Mouse (Mus musculus) liver, embryonic 14.5 days (tissue): ENCODE data around the gene Gm21985. TPM values are rescaled to one million over a fixed set of nuclear protein-coding genes. Genes with fewer than 3 reads are reported as not detected.
"Not testable (repeated sequence)": the region's sequence is repeated elsewhere in the genome, so short reads cannot be mapped to it uniquely, and the experiment has no call there.

Source experiments
- ATAC-seq: fragments of 200-750 bp; cut with Nextera tagmentation; 2 replicates; pipeline ENCODE4 v1.8.0; 2017; ENCODE audit warnings: moderate number of reproducible peaks, mild to moderate bottlenecking, moderate library complexity; ENCODE audit not compliant: insufficient read depth
- DNase-seq, 3 experiments: peaks; one replicate each; pipeline ENCODE4 v3.0.0-alpha.2; 2012 to 2013; ENCODE audit warnings: low read depth in 3 of 3, low spot score in 3 of 3
- H3K27ac ChIP-seq: fragments of 300-500 bp; sonication (generic); 2 replicates; pipeline ENCODE4 v1.5.1; 2014; ENCODE audit warnings: moderate library complexity, mild to moderate bottlenecking, control low read depth, inconsistent platforms
- H3K27me3 ChIP-seq: fragments of 300-500 bp; sonication (generic); 2 replicates; pipeline ENCODE4 v1.6.1; 2014; ENCODE audit warnings: mild to moderate bottlenecking, low read length, moderate library complexity; ENCODE audit not compliant: control insufficient read depth, insufficient read depth
- H3K36me3 ChIP-seq: fragments of 300-500 bp; sonication (generic); replicated peaks from 2 replicates; pipeline ENCODE4 v1.6.1; 2014; ENCODE audit warnings: low read depth; ENCODE audit not compliant: control insufficient read depth, insufficient read depth
- H3K4me1 ChIP-seq, 2 experiments: fragments of 200-500 bp in 1 of 2; fragments of 300-500 bp in 1 of 2; sonication (generic) in 1 of 2; replicated peaks; 2 replicates each; pipeline ENCODE4 v1.6.1; 2012 to 2014; ENCODE audit warnings: antibody characterized with exemption in 1 of 2, inconsistent platforms in 1 of 2, low read length in 1 of 2; ENCODE audit not compliant: control insufficient read depth in 2 of 2, insufficient read depth in 2 of 2
- H3K4me2 ChIP-seq: fragments of 300-500 bp; sonication (generic); 2 replicates; pipeline ENCODE4 v1.6.1; 2014; ENCODE audit warnings: low read depth, mild to moderate bottlenecking, control low read depth, moderate library complexity
- H3K4me3 ChIP-seq, 2 experiments: fragments of 200-500 bp in 1 of 2; fragments of 300-500 bp in 1 of 2; sonication (generic) in 1 of 2; 2 replicates each; pipeline ENCODE4 v1.5.1; 2012 to 2014; ENCODE audit warnings: low read depth in 2 of 2, low read length in 2 of 2, mild to moderate bottlenecking in 2 of 2, control low read depth in 1 of 2, inconsistent platforms in 1 of 2, moderate library complexity in 1 of 2; ENCODE audit not compliant: insufficient read depth in 1 of 2
- H3K9ac ChIP-seq: fragments of 300-500 bp; sonication (generic); replicated peaks from 2 replicates; pipeline ENCODE4 v1.6.1; 2014; ENCODE audit warnings: mild to moderate bottlenecking, control low read depth, moderate library complexity
- H3K9me3 ChIP-seq: fragments of 300-500 bp; sonication (generic); 2 replicates; pipeline ENCODE4 v1.6.1; 2016; ENCODE audit warnings: low read length, mixed read lengths; ENCODE audit not compliant: control insufficient read depth
- CTCF ChIP-seq: IDR thresholded peaks from 2 replicates; pipeline ENCODE4 v1.5.1; 2016; ENCODE audit warnings: antibody characterized with exemption, low read depth, control low read depth
- EP300 ChIP-seq: IDR thresholded peaks from 2 replicates; pipeline ENCODE4 v1.6.1; 2016; ENCODE audit warnings: antibody characterized with exemption, low read depth
- WGBS: fragments of 180-500 bp; shearing (Covaris S2); extraction: QIAGEN DNeasy Blood & Tissue Kit; methylation state at CpG from one replicate; pipeline ENCODE4 v1.1.7; 2014; ENCODE audit not compliant: insufficient replicate concordance; 5-methylcytosine and 5-hydroxymethylcytosine counted together
- polyA plus RNA-seq, 2 experiments: library from polyadenylated mRNA; depleted of rRNA in 1 of 2; stranded (reverse) in 1 of 2; unstranded in 1 of 2; fragments of >200 nt; fragmentation: Nextera tagmentation in 1 of 2; extraction: Ambion mirVana in 1 of 2; gene quantifications; 2 replicates each; pipeline versions ENCODE4 v1.2.1 to v1.2.3; 2012 to 2014

Gm21985 gene
- polyA plus RNA-seq, 2 experiments: not detected

DNA sequence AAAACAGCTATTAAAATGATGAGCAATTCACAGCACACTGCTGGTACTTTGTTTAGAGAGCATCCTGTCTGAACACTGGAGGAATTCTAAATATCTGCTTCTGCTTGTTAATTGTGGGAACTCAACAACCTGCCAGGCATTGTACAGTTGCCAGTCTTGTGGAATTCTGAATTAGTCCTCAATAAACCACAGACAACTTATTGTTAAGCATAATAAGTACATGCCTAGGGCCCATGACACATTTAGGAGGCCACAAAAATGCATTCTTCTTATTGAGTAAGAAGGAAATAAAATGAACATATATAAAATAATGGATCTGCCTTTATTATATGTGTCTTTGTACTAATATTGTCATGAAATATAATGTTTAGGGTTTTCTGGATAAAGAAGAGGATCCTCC lies 179.4 kb downstream of the Gm21985 start:
- Histone ChIP-seq H3K9me3 (no peaks in the 10 kb centered on the region), H3K4me2 (no peak overlapping the region), H3K4me1 (no peaks in the 10 kb centered on the region), H3K27me3 (no peaks in the 10 kb centered on the region), H3K9ac (no peak overlapping the region), H3K4me3 (no peak overlapping the region), H3K27ac (no peak overlapping the region), H3K36me3 (no peaks in the 10 kb centered on the region)
- DNase-seq (no peak), ATAC-seq (no peak)
- TF ChIP-seq EP300 (no peak), CTCF (no peak)

DNA sequence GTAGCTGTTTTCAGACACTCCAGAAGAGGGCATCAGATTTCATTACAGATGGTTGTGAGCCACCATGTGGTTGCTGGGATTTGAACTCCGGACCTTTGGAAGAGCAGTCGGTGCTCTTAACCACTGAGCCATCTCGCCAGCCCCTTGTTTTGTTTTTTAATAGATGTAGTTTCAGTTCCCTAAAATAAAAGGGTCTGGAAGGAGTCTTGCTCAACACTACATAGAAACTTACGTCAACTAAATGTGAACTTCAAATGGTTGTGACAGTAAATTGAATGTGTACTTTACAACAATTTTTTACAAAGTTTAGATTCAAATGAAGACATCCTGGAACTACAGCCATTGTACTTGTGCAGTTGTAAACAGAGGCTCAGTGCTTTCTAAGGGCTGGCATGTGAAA lies 181.9 kb downstream of the Gm21985 start:
- not testable (repeated sequence) for H3K9me3 ChIP-seq, ATAC-seq, H3K27me3 ChIP-seq, H3K27ac ChIP-seq, H3K36me3 ChIP-seq, H3K4me1 ChIP-seq, DNase-seq, H3K4me3 ChIP-seq, H3K4me2 ChIP-seq, H3K9ac ChIP-seq
- 62% methylated on average over 4 of the region's 4 CpGs for WGBS

DNA sequence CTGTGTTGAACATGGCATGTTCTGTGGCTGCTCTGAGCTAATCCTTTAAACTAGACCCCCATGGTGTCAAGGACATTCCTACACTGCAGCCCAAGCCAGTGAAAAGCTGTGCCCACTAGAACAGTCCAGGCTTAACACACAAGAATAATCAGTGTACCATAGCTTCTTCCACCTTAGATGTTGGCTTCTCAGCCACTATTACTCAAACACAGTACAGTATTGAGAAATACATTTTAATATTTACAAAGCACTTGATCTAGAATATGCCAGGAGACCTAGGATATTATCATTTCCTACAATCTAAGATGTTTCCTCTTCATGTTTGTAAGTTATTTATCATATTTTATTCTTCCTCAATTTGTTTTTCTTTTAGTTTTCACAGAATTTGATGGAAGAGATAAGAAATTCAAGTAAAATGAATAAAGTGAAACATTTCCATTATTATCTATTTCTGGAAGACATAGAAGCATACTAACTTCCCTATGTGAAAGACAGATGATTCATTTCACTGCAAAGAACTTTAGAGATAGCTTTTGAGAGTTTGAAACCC lies 182.5 kb downstream of the Gm21985 start:
- no peaks in the 10 kb centered on the region for H3K36me3 ChIP-seq
- no peak overlapping the region for H3K27ac ChIP-seq
- H3K27me3 ChIP-seq: no peaks in the 10 kb centered on the region
- no peak overlapping the region for H3K9ac ChIP-seq
- no peaks in the 10 kb centered on the region for H3K9me3 ChIP-seq
- TF ChIP-seq EP300 (no peak), CTCF (no peak)
- no peaks in the 10 kb centered on the region for H3K4me1 ChIP-seq
- H3K4me2 ChIP-seq: no peak overlapping the region
- H3K4me3 ChIP-seq: no peak overlapping the region
- no peak for ATAC-seq
- no peak for DNase-seq

DNA sequence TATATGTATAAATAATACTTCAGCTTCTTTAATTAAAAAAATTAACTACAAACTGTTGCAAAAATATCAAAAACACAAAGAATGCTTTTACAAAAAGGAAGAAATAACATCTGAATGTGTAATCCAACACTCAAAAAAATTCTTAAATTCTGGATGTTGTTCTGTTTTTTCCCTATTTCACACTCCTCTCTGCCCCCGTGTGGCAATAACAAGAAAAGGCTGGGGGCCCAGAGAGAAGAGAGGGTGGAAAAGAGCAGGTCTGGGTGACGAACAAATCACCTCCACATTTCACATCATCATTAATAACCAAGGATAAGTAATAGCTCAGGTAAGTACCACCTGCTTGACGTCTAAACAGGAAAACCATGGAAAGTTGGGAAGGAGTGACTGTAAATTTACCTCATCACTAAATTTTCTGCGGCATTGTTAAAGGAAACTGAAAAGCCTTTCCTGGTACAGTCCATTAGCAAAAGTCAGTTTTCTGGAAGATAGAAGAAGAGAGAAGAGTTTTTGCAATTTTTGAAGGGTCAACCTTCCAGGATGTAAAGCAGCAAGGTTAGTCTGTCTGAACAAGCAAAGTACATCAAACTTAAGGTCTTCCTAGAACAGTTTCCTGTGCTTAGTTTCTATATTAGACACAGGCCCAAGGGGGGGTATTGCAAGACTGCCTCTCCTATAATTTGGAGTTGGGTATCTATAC lies 183.6 kb downstream of the Gm21985 start:
- no peaks in the 10 kb centered on the region for H3K36me3 ChIP-seq
- H3K27ac ChIP-seq: no peak overlapping the region
- no peak overlapping the region for H3K4me2 ChIP-seq
- ATAC-seq: no peak
- H3K9me3 ChIP-seq: no peaks in the 10 kb centered on the region
- WGBS: 26% methylated on average over 4 of the region's 4 CpGs
- no peak overlapping the region for H3K4me3 ChIP-seq
- DNase-seq: peak in 1 of 3 experiments; percentile 22
- no peak overlapping the region for H3K9ac ChIP-seq
- H3K4me1 ChIP-seq: peaks cover 0 to 2% of the 10 kb centered on the region in 2 experiments; a peak in 2 of 4 replicates
- no peaks in the 10 kb centered on the region for H3K27me3 ChIP-seq
- TF ChIP-seq EP300 (no peak), CTCF (peak; percentile 48)

DNA sequence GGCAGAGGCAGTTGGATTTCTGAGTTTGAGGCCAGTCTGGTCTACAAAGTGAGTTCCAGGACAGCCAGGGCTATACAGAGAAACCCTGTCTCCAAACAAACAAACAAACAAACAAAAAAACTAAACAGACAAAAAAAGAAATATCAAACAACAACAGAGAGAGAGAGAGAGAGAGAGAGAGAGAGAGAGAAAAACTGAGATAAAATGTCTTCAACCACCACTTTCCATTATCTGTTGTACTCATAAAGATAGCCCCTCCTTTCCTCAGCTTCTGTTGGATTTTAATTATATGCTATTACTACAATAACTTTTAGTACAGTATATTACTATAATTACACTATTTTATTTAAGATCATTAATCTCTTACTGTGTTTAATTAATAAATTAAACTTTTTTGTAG lies 186.4 kb downstream of the Gm21985 start:
- H3K9ac ChIP-seq: not testable (repeated sequence)

More for the DNA sequence above, 186.4 kb downstream of the Gm21985 start:
- not testable (repeated sequence) for DNase-seq, ATAC-seq, H3K27ac ChIP-seq, H3K4me3 ChIP-seq, H3K36me3 ChIP-seq, H3K4me1 ChIP-seq, H3K9me3 ChIP-seq, H3K27me3 ChIP-seq, H3K4me2 ChIP-seq
